Mouse (Mus musculus) brain, embryonic 14.5 days (tissue): ENCODE measurements around the gene Rtn4ip1. TPM values are rescaled to one million over a fixed set of nuclear protein-coding genes. Genes with fewer than 3 reads are reported as not detected.
A peak's percentile ranks its signal among the peaks of the same experiment; 100 is the strongest.

ENCODE experiments used
- DNase-seq: peaks from one replicate; pipeline ENCODE4 v3.0.0-alpha.2; 2011; ENCODE audit warnings: low read depth
- CTCF ChIP-seq: fragments of 200-500 bp; IDR thresholded peaks from 2 replicates; pipeline ENCODE4 v1.5.1; 2012; ENCODE audit warnings: inconsistent platforms, mild to moderate bottlenecking, moderate library complexity, borderline replicate concordance; ENCODE audit not compliant: insufficient read depth, insufficient read length; ENCODE audit errors: extremely low read depth
- POLR2A ChIP-seq: fragments of 200-500 bp; IDR thresholded peaks from 2 replicates; pipeline ENCODE4 v1.6.1; 2012; ENCODE audit warnings: mild to moderate bottlenecking, inconsistent platforms, borderline replicate concordance; ENCODE audit not compliant: poor library complexity, insufficient read depth, insufficient read length, severe bottlenecking; ENCODE audit errors: extremely low read depth
- polyA plus RNA-seq: library from polyadenylated mRNA; depleted of rRNA; stranded (reverse); fragments of >200 nt; gene quantifications from 2 replicates; pipeline ENCODE4 v1.2.3, GENCODE M21; 2012; rRNA removed

Gene Rtn4ip1
- polyA plus RNA-seq, result 12.1 and 12.8 TPM in 2 replicates

DNA sequence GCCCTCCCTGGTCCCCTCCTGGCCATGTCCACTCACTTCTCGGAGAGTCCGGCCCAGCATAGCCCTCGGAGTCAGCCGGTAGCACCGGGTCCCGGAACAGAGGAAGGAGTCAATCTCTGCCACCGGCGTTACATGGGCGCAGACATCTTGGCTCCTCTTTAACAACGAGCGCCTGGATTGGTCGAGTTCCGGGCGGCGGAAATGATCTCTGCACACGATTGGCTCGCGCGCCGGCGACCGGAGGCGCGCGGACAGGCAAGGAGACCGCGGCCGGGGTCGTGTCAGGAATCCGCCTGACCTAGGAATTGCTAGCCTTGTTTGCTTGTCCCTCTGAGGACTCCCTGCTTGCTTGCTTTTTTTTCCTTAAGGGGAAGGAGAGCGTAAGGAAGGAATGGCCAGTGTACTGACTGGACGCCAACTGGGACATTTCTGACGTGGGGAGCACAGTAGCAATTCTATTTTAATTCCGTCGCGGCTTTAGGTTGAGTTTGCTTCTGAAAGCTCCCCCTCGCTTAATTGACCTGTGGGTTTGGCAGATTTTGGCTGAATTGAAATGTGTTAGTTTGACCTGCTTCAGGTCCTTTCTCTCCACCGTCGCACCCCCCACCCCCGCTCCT, at the start of gene Rtn4ip1, which contains the start of gene Qrsl1:
Rtn4ip1 (plus strand) TSS at position 230 of the 617 bp plus-strand sequence.
Qrsl1 (minus strand) TSS at position 168 of the 617 bp plus-strand sequence.
- TF ChIP-seq CTCF, result no peak
- TF ChIP-seq POLR2A, result peak; percentile 53; the same call in 1 of the 2 replicates

GRCm38 (mm10) chr10:43851898-43852297, 49.7 kb upstream of the Rtn4ip1 start:
- TF ChIP-seq POLR2A (no peak), CTCF (no peak)
- DNase-seq, result no peak

More for the DNA sequence above, at the start of gene Rtn4ip1, which contains the start of gene Qrsl1:
- peak; percentile 97 for DNase-seq

- DNase-seq, result no peak
- no peak for TF ChIP-seq POLR2A
Measured at GRCm38 (mm10) chr10:43855916-43856315, 45.7 kb upstream of the Rtn4ip1 start.

DNA sequence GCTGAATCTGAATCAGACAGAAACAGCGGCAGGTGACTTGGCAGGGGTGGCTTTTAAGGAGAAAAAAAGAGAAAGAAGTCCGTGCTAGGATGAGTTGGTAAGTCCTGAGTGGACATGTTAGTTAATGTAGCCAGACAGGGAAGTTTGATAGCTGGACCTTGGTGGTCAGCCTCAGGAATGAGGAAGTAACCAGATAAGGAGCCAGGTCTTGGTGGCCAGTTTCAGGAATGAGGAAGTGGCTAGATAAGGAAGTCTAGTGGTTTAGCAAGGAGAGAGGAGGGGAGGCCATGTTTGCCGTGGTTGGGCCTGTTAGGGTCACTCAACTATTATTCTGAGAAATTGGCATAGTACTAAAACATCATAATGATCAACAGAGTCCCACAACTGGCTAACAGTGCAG, 45.3 kb upstream of the Rtn4ip1 start:
- no peak for DNase-seq
- no peak for TF ChIP-seq CTCF
- TF ChIP-seq POLR2A, result no peak

- TF ChIP-seq CTCF (peak; percentile 87), POLR2A (no peak)
- peak; percentile 50 for DNase-seq
Measured at GRCm38 (mm10) chr10:43870752-43871151, 30.9 kb upstream of the Rtn4ip1 start.

DNA sequence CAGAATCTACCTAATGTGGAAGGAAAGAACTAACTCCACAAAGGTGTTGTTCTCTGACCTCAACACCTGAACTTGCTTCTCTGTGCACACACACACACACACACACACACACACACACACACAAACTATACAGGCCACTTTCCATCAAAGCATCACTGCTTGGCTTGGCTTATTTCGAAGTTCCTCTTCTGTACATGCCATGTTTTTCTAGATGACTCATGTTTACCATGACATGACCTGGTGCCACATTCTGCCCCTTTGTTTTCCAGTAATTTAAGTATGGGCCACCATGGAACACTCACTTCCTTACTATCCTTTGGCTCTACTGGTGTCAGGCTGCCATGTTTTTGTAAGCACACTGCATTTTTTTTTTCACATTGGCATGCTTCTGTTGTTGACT, 30.1 kb upstream of the Rtn4ip1 start:
- no peak for TF ChIP-seq POLR2A
- TF ChIP-seq CTCF, result no peak
- DNase-seq, result no peak

- DNase-seq, result peak; percentile 88
- TF ChIP-seq CTCF (no peak), POLR2A (no peak)
Measured at GRCm38 (mm10) chr10:43887676-43888075, 13.9 kb upstream of the Rtn4ip1 start.

GRCm38 (mm10) chr10:43888976-43889375, 12.6 kb upstream of the Rtn4ip1 start:
- DNase-seq, result peak; percentile 28
- no peak for TF ChIP-seq CTCF
- no peak for TF ChIP-seq POLR2A

DNA sequence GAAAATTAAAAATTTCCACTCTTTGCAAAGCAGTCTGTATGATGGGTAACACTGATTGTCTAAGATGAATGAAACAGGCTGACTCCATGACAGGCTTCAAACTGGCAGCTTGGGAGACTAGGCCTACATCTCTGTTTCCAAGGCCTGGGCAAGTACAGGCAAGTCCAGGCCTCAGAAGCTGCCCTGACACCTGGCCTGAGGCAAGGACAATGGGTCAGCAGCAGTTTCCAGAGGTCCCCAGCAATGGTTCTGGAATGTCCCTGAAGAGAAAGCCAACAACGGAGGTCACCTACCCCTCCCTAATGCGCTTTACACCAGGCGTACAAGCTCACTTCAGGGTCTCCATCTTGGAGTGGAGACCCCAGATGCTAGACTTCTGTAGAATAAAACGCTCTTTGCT, 8.6 kb upstream of the Rtn4ip1 start:
- no peak for DNase-seq
- TF ChIP-seq POLR2A (no peak), CTCF (no peak)

DNA sequence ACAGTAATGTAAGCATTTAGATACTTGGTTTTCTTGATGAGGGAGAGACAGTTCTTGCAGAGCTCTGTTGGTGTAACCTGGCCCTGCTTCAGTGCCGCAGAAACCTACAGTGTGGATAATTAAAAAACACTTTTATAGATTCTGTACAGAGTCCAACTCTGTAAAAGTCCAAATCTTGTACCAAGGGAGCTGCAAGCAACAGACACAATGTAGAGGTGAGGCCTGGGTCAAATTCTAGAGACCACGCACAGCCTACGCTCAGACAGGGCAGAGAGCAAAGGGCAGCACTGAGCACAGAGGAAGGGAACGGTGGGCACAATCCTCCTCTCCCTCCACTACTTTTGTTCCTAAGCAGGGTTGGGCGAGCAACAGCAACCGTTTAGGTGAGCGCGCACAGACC, 5.5 kb upstream of the Rtn4ip1 start:
- DNase-seq, result no peak
- TF ChIP-seq POLR2A (no peak), CTCF (no peak)

- no peak for TF ChIP-seq CTCF
- no peak for TF ChIP-seq POLR2A
- no peak for DNase-seq
Measured at GRCm38 (mm10) chr10:43898276-43898675, 3.3 kb upstream of the Rtn4ip1 start.

- TF ChIP-seq POLR2A, result no peak
- TF ChIP-seq CTCF, result no peak
- no peak for DNase-seq
Measured at GRCm38 (mm10) chr10:43900883-43901570, 580 bp upstream of the Rtn4ip1 start.

GRCm38 (mm10) chr10:43904569-43904968, 3.0 kb downstream of the Rtn4ip1 start:
- DNase-seq, result no peak
- TF ChIP-seq POLR2A (no peak), CTCF (no peak)
